Mouse (Mus musculus): ENCODE measurements around the gene C1qc. TPM values are rescaled to one million over a fixed set of nuclear protein-coding genes. Genes with fewer than 3 reads are reported as not detected.

Gene C1qc
- 128 and 146 TPM in 2 replicates for polyA plus RNA-seq (2021; fragmentation: Nextera tagmentation)
- long read RNA-seq, experiment 1, transcript C1qc-201 (3 exons, 1,203 nt): major isoform, 79 of 92 reads
- long read RNA-seq, experiment 1, partial matches to known transcripts: 3 of 92 reads
- long read RNA-seq, experiment 1, other reads (novel, unspliced or antisense): 9 of 92 reads
- long read RNA-seq, experiment 2, transcript C1qc-201 (3 exons, 1,203 nt): major isoform, 129 of 156 reads
- long read RNA-seq, experiment 2, partial matches to known transcripts: 6 of 156 reads
- long read RNA-seq, experiment 2, other reads (novel, unspliced or antisense): 21 of 156 reads

GRCm38 (mm10) chr4:136892811-136893210, at the start of gene C1qc:
C1qc (minus strand) TSS chr4:136893065.

GRCm38 (mm10) chr4:136898637-136899036, 5.8 kb upstream of the C1qc start, which contains the start of gene C1qa:
C1qa (minus strand) TSS chr4:136898803.

GRCm38 (mm10) chr4:136886101-136886500, 6.8 kb downstream of the C1qc start, which contains the start of gene C1qb:
C1qb (minus strand) TSS chr4:136886187.

Other genes with a start within 250 kb of the C1qc start
- gene Ephb2, start 57.1 kb downstream of the C1qc start, polyA plus RNA-seq (2021; fragmentation: Nextera tagmentation): 0.70 and 1.6 TPM in 2 replicates
- gene C1qb, start 6.9 kb downstream of the C1qc start, polyA plus RNA-seq (2021; fragmentation: Nextera tagmentation): 186 and 205 TPM in 2 replicates
- 166 and 196 TPM in 2 replicates for gene C1qa, start 5.7 kb upstream of the C1qc start, polyA plus RNA-seq (2021; fragmentation: Nextera tagmentation)
- 0.38 and 0.88 TPM in 2 replicates for gene Epha8, start 63.8 kb upstream of the C1qc start, polyA plus RNA-seq (2021; fragmentation: Nextera tagmentation)
- 1.3 and 1.5 TPM in 2 replicates for gene Zbtb40, start 155.7 kb upstream of the C1qc start, polyA plus RNA-seq (2021; fragmentation: Nextera tagmentation)